Mouse (Mus musculus): ENCODE measurements at regions not wholly inside any gene's neighbourhood (a gene's known extent, or its start where the extent isn't known, plus 50 kb on each side); places are given as distances from the start of the nearest gene placed in this dataset.

- H3K4me3 ChIP-seq (ENCODE audit: control insufficient read depth in 1 of 2, insufficient read depth in 1 of 2, low read depth in 2 of 2, low read length in 2 of 2), result no peak overlapping the region
- no peaks in the 10 kb centered on the region for H3K9me3 ChIP-seq (replicated peaks; ENCODE audit: insufficient read depth, low read length)
- H3K9ac ChIP-seq (ENCODE audit: control insufficient read depth, low read depth, low read length, poor library complexity, severe bottlenecking), result no peak overlapping the region
- TF ChIP-seq ZNF384 (IDR thresholded peaks at IDR 0.05; ENCODE audit: low read depth, low read length), result no peak
- no peak for TF ChIP-seq SMC3 (IDR thresholded peaks at IDR 0.05; ENCODE audit: low read depth, low read length)
- H3K27me3 ChIP-seq (ENCODE audit: control insufficient read depth in 1 of 2, insufficient read depth in 2 of 2, low read length in 2 of 2), result no peaks in the 10 kb centered on the region
- no peaks in the 10 kb centered on the region for H3K4me1 ChIP-seq (ENCODE audit: control insufficient read depth in 1 of 2, insufficient read depth in 2 of 2, low read length in 2 of 2)
- no peak overlapping the region for H3K27ac ChIP-seq (ENCODE audit: control insufficient read depth, low read depth, low read length)
- DNase-seq (ENCODE audit: low read depth, low spot score), result no peak
- H3K79me2 ChIP-seq (ENCODE audit: control insufficient read depth, insufficient read depth, low read length, poor library complexity), result no peaks in the 10 kb centered on the region
- H3K36me3 ChIP-seq (ENCODE audit: control insufficient read depth in 1 of 2, insufficient read depth in 2 of 2, low read length in 2 of 2), result no peaks in the 10 kb centered on the region
These were observed 52.6 kb upstream of the Tln2 start for GRCm38 (mm10) chr9:67612101-67612500.

- no peaks in the 10 kb centered on the region for H3K9me3 ChIP-seq (replicated peaks; ENCODE audit: insufficient read depth, low read length)
- H3K9ac ChIP-seq (ENCODE audit: control insufficient read depth, low read depth, low read length, poor library complexity, severe bottlenecking), result no peak overlapping the region
- no peaks in the 10 kb centered on the region for H3K4me1 ChIP-seq (ENCODE audit: control insufficient read depth in 1 of 2, insufficient read depth in 2 of 2, low read length in 2 of 2)
- no peaks in the 10 kb centered on the region for H3K79me2 ChIP-seq (ENCODE audit: control insufficient read depth, insufficient read depth, low read length, poor library complexity)
- H3K27ac ChIP-seq (ENCODE audit: control insufficient read depth, low read depth, low read length), result no peak overlapping the region
- no peaks in the 10 kb centered on the region for H3K36me3 ChIP-seq (ENCODE audit: control insufficient read depth in 1 of 2, insufficient read depth in 2 of 2, low read length in 2 of 2)
- TF ChIP-seq CHD1 (IDR thresholded peaks at IDR 0.05; ENCODE audit: low read depth, low read length), result no peak
- no peak for TF ChIP-seq UBTF (IDR thresholded peaks at IDR 0.05; ENCODE audit: borderline replicate concordance, insufficient read depth, low read depth, low read length)
- no peak for TF ChIP-seq MYB (IDR thresholded peaks at IDR 0.05; ENCODE audit: low read depth, low read length)
- no peak for TF ChIP-seq TAL1 (IDR thresholded peaks at IDR 0.05; ENCODE audit: low read length)
- no peak for TF ChIP-seq MAFK (IDR thresholded peaks at IDR 0.05; ENCODE audit: borderline replicate concordance, low read depth, low read length)
- no peak for TF ChIP-seq POLR2AphosphoS5 (IDR thresholded peaks at IDR 0.05; ENCODE audit: borderline replicate concordance, low read depth, low read length)
- no peak for TF ChIP-seq E2F4 (IDR thresholded peaks at IDR 0.05; ENCODE audit: borderline replicate concordance, low read depth, low read length)
- TF ChIP-seq BHLHE40 (IDR thresholded peaks at IDR 0.05; ENCODE audit: borderline replicate concordance, low read depth, low read length), result no peak
- no peak for TF ChIP-seq ELF1 (IDR thresholded peaks at IDR 0.05; ENCODE audit: low read depth, low read length)
- no peak for TF ChIP-seq CHD2 (IDR thresholded peaks at IDR 0.05; ENCODE audit: low read length)
- TF ChIP-seq ETS1 (IDR thresholded peaks at IDR 0.05; ENCODE audit: low read depth, low read length), result no peak
- TF ChIP-seq MAZ (IDR thresholded peaks at IDR 0.05; ENCODE audit: low read depth, low read length), result no peak
- no peak for TF ChIP-seq ZMIZ1 (IDR thresholded peaks at IDR 0.05; ENCODE audit: low read depth, low read length)
- TF ChIP-seq USF1 (IDR thresholded peaks at IDR 0.05; ENCODE audit: low read depth, low read length), result no peak
- TF ChIP-seq GABPA (IDR thresholded peaks at IDR 0.05; ENCODE audit: low read depth, low read length), result no peak
- no peak for TF ChIP-seq SMC3 (IDR thresholded peaks at IDR 0.05; ENCODE audit: low read depth, low read length)
- TF ChIP-seq POLR2AphosphoS2 (IDR thresholded peaks at IDR 0.05; ENCODE audit: low read length), result no peak
- TF ChIP-seq TCF12 (IDR thresholded peaks at IDR 0.05; ENCODE audit: low read depth, low read length), result no peak
- TF ChIP-seq CTCF (IDR thresholded peaks at IDR 0.05 in 2 of 3, conservative IDR thresholded peaks at IDR 0.05 in 1 of 3; ENCODE audit: control insufficient read depth in 1 of 3, insufficient read depth in 1 of 3, low read depth in 2 of 3, low read length in 3 of 3, poor library complexity in 1 of 3, severe bottlenecking in 1 of 3), result no peak
- DNase-seq (ENCODE audit: low read depth, low spot score), result no peak
- no peak overlapping the region for H3K4me3 ChIP-seq (ENCODE audit: control insufficient read depth in 1 of 2, insufficient read depth in 1 of 2, low read depth in 2 of 2, low read length in 2 of 2)
- H3K27me3 ChIP-seq (ENCODE audit: control insufficient read depth in 1 of 2, insufficient read depth in 2 of 2, low read length in 2 of 2), result no peaks in the 10 kb centered on the region
These were observed 54.7 kb upstream of the Tln2 start for GRCm38 (mm10) chr9:67614068-67614727.

All from MEL (cell line).